27 mouse cellular contexts compared by ENCODE assay signal in the genomic region with DNA sequence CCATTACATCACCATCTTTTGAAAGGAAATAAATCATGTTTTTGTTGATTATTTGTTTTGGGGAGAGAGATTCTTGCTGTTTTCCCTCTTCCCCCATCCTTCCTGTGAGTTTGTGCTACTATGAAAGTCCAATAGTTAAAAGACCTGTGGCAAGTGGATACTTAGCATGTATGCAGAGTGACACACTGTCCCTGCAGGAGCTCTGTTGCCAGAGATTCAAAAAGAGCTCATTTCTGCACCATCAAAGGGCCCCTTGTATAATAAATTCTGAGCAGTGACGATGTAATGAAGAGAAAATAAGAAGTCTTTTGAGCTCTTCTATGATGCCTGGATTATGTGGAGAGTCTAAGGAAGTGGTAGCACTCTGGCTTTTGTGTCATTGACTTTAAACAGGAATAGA. TPM values are rescaled to one million over a fixed set of nuclear protein-coding genes. Genes with fewer than 3 reads are reported as not detected.
DNase-seq lines count a peak whose midpoint lies in the region; ATAC-seq and TF ChIP-seq lines count a peak whose summit lies in the region.
"Had no signal": no experiment of that assay in that cellular context is flagged by ENCODE, and none has a peak within 500 bp of the region (broad histone marks: within the 10 kb centered on the region; RNA-seq: fewer than 3 reads in every experiment).

No protein-coding gene starts in this region.

- no peak overlapping the region for H3K9ac ChIP-seq in hindbrain, embryonic 13.5 days
- H3K9ac ChIP-seq in hindbrain, embryonic 11.5 days (ENCODE audit: low read depth, low read length), result no peak overlapping the region
- H3K9ac ChIP-seq in midbrain, embryonic 12.5 days (replicated peaks), result no peak overlapping the region
- no peak overlapping the region for H3K9ac ChIP-seq in midbrain, embryonic 14.5 days (replicated peaks; ENCODE audit: low read length)
- no peak overlapping the region for H3K9ac ChIP-seq in midbrain, embryonic 13.5 days (replicated peaks)
- H3K9ac ChIP-seq: embryonic facial prominence, embryonic 13.5 days; hindbrain, embryonic 12.5 days; liver, embryonic 15.5 days; lung, embryonic 14.5 days; stomach, embryonic 15.5 days had no signal

- no peak for TF ChIP-seq CTCF in left cerebral cortex, adult 2 months (IDR thresholded peaks at IDR 0.05)

- intact Hi-C loops in left cerebral cortex, adult 2 months (cut with DNase I), result no loop called here

- ATAC-seq in hindbrain, embryonic 13.5 days (ENCODE audit: low FRiP score), result no peak
- no peak for ATAC-seq in hindbrain, embryonic 11.5 days (ENCODE audit: low FRiP score)
- peak; percentile 61 for ATAC-seq in midbrain, embryonic 12.5 days (ENCODE audit: low FRiP score, low read depth)
- no peak for ATAC-seq in midbrain, embryonic 14.5 days (ENCODE audit: low FRiP score, low TSS enrichment)
- ATAC-seq in midbrain, embryonic 13.5 days, result peak; percentile 73

- no peak overlapping the region for H3K4me2 ChIP-seq in hindbrain, embryonic 13.5 days
- no peak overlapping the region for H3K4me2 ChIP-seq in hindbrain, embryonic 11.5 days (replicated peaks; ENCODE audit: low read depth, low read length)
- no peak overlapping the region for H3K4me2 ChIP-seq in midbrain, embryonic 12.5 days (replicated peaks)
- H3K4me2 ChIP-seq in midbrain, embryonic 14.5 days (ENCODE audit: low read length), result no peak overlapping the region
- H3K4me2 ChIP-seq in midbrain, embryonic 13.5 days (replicated peaks), result no peak overlapping the region
- H3K4me2 ChIP-seq: embryonic facial prominence, embryonic 13.5 days; hindbrain, embryonic 12.5 days; liver, embryonic 15.5 days; lung, embryonic 14.5 days; stomach, embryonic 15.5 days had no signal

- H3K4me1 ChIP-seq in hindbrain, embryonic 13.5 days (replicated peaks), result peaks cover 15% of the 10 kb centered on the region
- H3K4me1 ChIP-seq in hindbrain, embryonic 11.5 days (replicated peaks; ENCODE audit: control insufficient read depth, insufficient read depth, low read length), result no peaks in the 10 kb centered on the region
- H3K4me1 ChIP-seq in midbrain, embryonic 12.5 days, result no peaks in the 10 kb centered on the region
- H3K4me1 ChIP-seq in midbrain, embryonic 14.5 days (ENCODE audit: control insufficient read depth, insufficient read depth, low read length), result no peaks in the 10 kb centered on the region
- H3K4me1 ChIP-seq in midbrain, embryonic 13.5 days (replicated peaks), result peaks cover 12% of the 10 kb centered on the region
- H3K4me1 ChIP-seq: embryonic facial prominence, embryonic 13.5 days; hindbrain, embryonic 12.5 days; liver, embryonic 15.5 days; stomach, embryonic 15.5 days had no signal

- H3K36me3 ChIP-seq in hindbrain, embryonic 13.5 days, result no peaks in the 10 kb centered on the region
- no peaks in the 10 kb centered on the region for H3K36me3 ChIP-seq in hindbrain, embryonic 11.5 days (ENCODE audit: control insufficient read depth, insufficient read depth, low read length)
- H3K36me3 ChIP-seq in midbrain, embryonic 12.5 days, result no peaks in the 10 kb centered on the region
- H3K36me3 ChIP-seq in midbrain, embryonic 14.5 days (ENCODE audit: control insufficient read depth, insufficient read depth, low read length), result no peaks in the 10 kb centered on the region
- H3K36me3 ChIP-seq in midbrain, embryonic 13.5 days, result no peaks in the 10 kb centered on the region
- H3K36me3 ChIP-seq: embryonic facial prominence, embryonic 13.5 days; hindbrain, embryonic 12.5 days; liver, embryonic 15.5 days; stomach, embryonic 15.5 days had no signal

- H3K27ac ChIP-seq in hindbrain, embryonic 13.5 days, result 0 out of 2 replicates have a peak overlapping the region, but pooled peaks have one; percentile 30
- no peak overlapping the region for H3K27ac ChIP-seq in hindbrain, embryonic 11.5 days (ENCODE audit: low read depth, low read length)
- H3K27ac ChIP-seq in midbrain, embryonic 12.5 days (replicated peaks), result no peak overlapping the region
- H3K27ac ChIP-seq in midbrain, embryonic 14.5 days (replicated peaks; ENCODE audit: low read depth, low read length), result no peak overlapping the region
- H3K27ac ChIP-seq in midbrain, embryonic 13.5 days, result no peak overlapping the region; the same call in 1 of the 2 replicates
- no peak overlapping the region for H3K27ac ChIP-seq in left cerebral cortex, adult 2 months
- H3K27ac ChIP-seq: embryonic facial prominence, embryonic 13.5 days; hindbrain, embryonic 12.5 days; kidney, postnatal 0 days; liver, embryonic 15.5 days; stomach, embryonic 15.5 days had no signal

- 30% methylated on average over 1 of the region's 1 CpGs for WGBS in hindbrain, embryonic 13.5 days
- 29% methylated on average over 1 of the region's 1 CpGs for WGBS in hindbrain, embryonic 11.5 days
- WGBS in midbrain, embryonic 12.5 days, result 10% methylated on average over 1 of the region's 1 CpGs
- WGBS in midbrain, embryonic 14.5 days, result 12% methylated on average over 1 of the region's 1 CpGs
- WGBS in midbrain, embryonic 13.5 days, result 8% methylated on average over 1 of the region's 1 CpGs

- no peaks in the 10 kb centered on the region for H3K27me3 ChIP-seq in hindbrain, embryonic 13.5 days
- no peaks in the 10 kb centered on the region for H3K27me3 ChIP-seq in hindbrain, embryonic 11.5 days (ENCODE audit: control insufficient read depth, insufficient read depth, low read length)
- no peaks in the 10 kb centered on the region for H3K27me3 ChIP-seq in midbrain, embryonic 12.5 days
- no peaks in the 10 kb centered on the region for H3K27me3 ChIP-seq in midbrain, embryonic 14.5 days (ENCODE audit: control insufficient read depth, insufficient read depth, low read length)
- no peaks in the 10 kb centered on the region for H3K27me3 ChIP-seq in midbrain, embryonic 13.5 days
- H3K27me3 ChIP-seq: embryonic facial prominence, embryonic 13.5 days; hindbrain, embryonic 12.5 days; liver, embryonic 15.5 days; stomach, embryonic 15.5 days had no signal

- no peak for DNase-seq in hindbrain, embryonic 11.5 days (ENCODE audit: low spot score)
- DNase-seq in midbrain, embryonic 14.5 days, result no peak
- DNase-seq in spleen, adult 18-20 months, result no peak
- no peak for DNase-seq in left cerebral cortex, adult 2 months (ENCODE audit: extremely low spot score in 1 of 2, low spot score in 2 of 2)
- DNase-seq: adrenal gland, postnatal 14 days; cerebellum, adult 18-20 months; cerebellum, postnatal 10 days; gastrocnemius, postnatal 14 days; heart, postnatal 14 days; kidney, adult 18-20 months; kidney, postnatal 4 days; layer of hippocampus, adult 9-11 months; lung, embryonic 14.5 days; lung, postnatal 14 days; right cerebral cortex, postnatal 14 days had no signal

- no peak overlapping the region for H3K4me3 ChIP-seq in hindbrain, embryonic 13.5 days
- no peak overlapping the region for H3K4me3 ChIP-seq in hindbrain, embryonic 11.5 days (ENCODE audit: low read depth, low read length)
- H3K4me3 ChIP-seq in midbrain, embryonic 12.5 days, result no peak overlapping the region
- no peak overlapping the region for H3K4me3 ChIP-seq in midbrain, embryonic 14.5 days (replicated peaks; ENCODE audit: low read depth, low read length)
- no peak overlapping the region for H3K4me3 ChIP-seq in midbrain, embryonic 13.5 days (replicated peaks)
- no peak overlapping the region for H3K4me3 ChIP-seq in left cerebral cortex, adult 2 months
- H3K4me3 ChIP-seq: embryonic facial prominence, embryonic 13.5 days; hindbrain, embryonic 12.5 days; liver, embryonic 15.5 days; stomach, embryonic 15.5 days had no signal

- no peaks in the 10 kb centered on the region for H3K9me3 ChIP-seq in hindbrain, embryonic 13.5 days
- H3K9me3 ChIP-seq in hindbrain, embryonic 11.5 days (ENCODE audit: control insufficient read depth, low read length), result no peaks in the 10 kb centered on the region
- H3K9me3 ChIP-seq in midbrain, embryonic 12.5 days, result no peaks in the 10 kb centered on the region
- H3K9me3 ChIP-seq in midbrain, embryonic 14.5 days (ENCODE audit: control insufficient read depth, low read length), result no peaks in the 10 kb centered on the region
- H3K9me3 ChIP-seq in midbrain, embryonic 13.5 days, result no peaks in the 10 kb centered on the region
- H3K9me3 ChIP-seq: embryonic facial prominence, embryonic 13.5 days; hindbrain, embryonic 12.5 days; liver, embryonic 15.5 days; stomach, embryonic 15.5 days had no signal

RNA-seq across cellular contexts. Expression of gene Chl1, which starts 33.4 kb away (rescaled TPM):
- polyA plus RNA-seq in hindbrain, embryonic 13.5 days (2015; fragmentation: Nextera tagmentation; extraction: Ambion mirVana), result 108 and 117 TPM in 2 replicates
- 18.7 and 29.1 TPM in 2 replicates for polyA plus RNA-seq in hindbrain, embryonic 11.5 days (2014; fragmentation: Nextera tagmentation; extraction: Ambion mirVana)
- polyA plus RNA-seq in midbrain, embryonic 12.5 days (2016; fragmentation: Nextera tagmentation; extraction: Ambion mirVana), result 22.2 and 30.4 TPM in 2 replicates
- polyA plus RNA-seq in midbrain, embryonic 14.5 days (2014; fragmentation: Nextera tagmentation; extraction: Ambion mirVana), result 146 and 152 TPM in 2 replicates
- 74.8 and 90.2 TPM in 2 replicates for polyA plus RNA-seq in midbrain, embryonic 13.5 days (2015; fragmentation: Nextera tagmentation; extraction: Ambion mirVana)
- 100 to 1,000 TPM; 122 to 126 TPM for total RNA-seq in left cerebral cortex, adult 2 months (2021)
- total RNA-seq: common myeloid progenitor, adult 5-6 weeks; granulocyte monocyte progenitor cell, adult 5-6 weeks; MEL had no signal
- polyA plus RNA-seq: liver, adult 2 months had no signal

Comparison
In these comparisons a context has a peak if more than half of its experiments do, and no peak if none do; other contexts are left out.
1. ATAC-seq: peak in midbrain, embryonic 12.5 days (single experiment) and midbrain, embryonic 13.5 days (single experiment); none in hindbrain, embryonic 13.5 days (single experiment), hindbrain, embryonic 11.5 days (single experiment) and midbrain, embryonic 14.5 days (single experiment).